Mouse (Mus musculus): ENCODE measurements around the gene Pla2g15. TPM values are rescaled to one million over a fixed set of nuclear protein-coding genes. Genes with fewer than 3 reads are reported as not detected.
A peak's percentile ranks its signal among the peaks of the same experiment; 100 is the strongest.

Gene Pla2g15
- polyA plus RNA-seq, 1 experiment from 2014 or later: 5.7 TPM

DNA sequence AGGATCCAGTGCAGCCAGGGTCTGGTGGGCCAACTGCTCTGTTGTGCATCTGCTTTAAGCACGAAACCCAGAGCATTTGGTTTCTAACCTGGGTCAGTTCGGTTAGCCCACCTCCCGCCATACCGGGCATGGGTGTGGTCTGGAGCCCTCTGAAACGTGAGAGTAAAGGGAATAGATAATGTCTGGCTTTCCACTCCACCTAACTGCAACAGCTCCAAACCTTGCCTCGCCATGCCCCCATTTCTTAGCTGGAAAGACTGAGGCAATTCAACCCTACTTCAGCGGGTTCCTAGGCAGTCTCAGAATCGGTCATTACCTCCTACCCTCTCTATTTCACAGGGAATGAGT lies 428 bp downstream of the Pla2g15 start:
- TF ChIP-seq EP300 (optimal IDR thresholded peaks at IDR 0.05): no peak
- no peak for TF ChIP-seq CTCF (IDR thresholded peaks at IDR 0.05; ENCODE audit: low read depth)
- H3K4me1 ChIP-seq (replicated peaks; ENCODE audit: control insufficient read depth, insufficient read depth): no peaks in the 10 kb centered on the region
- no peak for ATAC-seq (ENCODE audit: low FRiP score, low TSS enrichment)
- H3K4me2 ChIP-seq (replicated peaks; ENCODE audit: low read depth): peak overlapping the region; percentile 78
- H3K27me3 ChIP-seq (ENCODE audit: control insufficient read depth, insufficient read depth, low read length): no peaks in the 10 kb centered on the region
- peak overlapping the region; percentile 72 for H3K9ac ChIP-seq (ENCODE audit: low read length)
- H3K36me3 ChIP-seq (ENCODE audit: control insufficient read depth, insufficient read depth, low read length): no peaks in the 10 kb centered on the region
- H3K9me3 ChIP-seq (ENCODE audit: control insufficient read depth, low read length): no peaks in the 10 kb centered on the region
- H3K27ac ChIP-seq (replicated peaks): peak overlapping the region; percentile 53
- H3K4me3 ChIP-seq (ENCODE audit: low read depth, low read length): peak overlapping the region; percentile 69
- WGBS: 16% methylated on average over 8 of the region's 8 CpGs
- DNase-seq (ENCODE audit: low spot score): no peak

GRCm38 (mm10) chr8:106151041-106151440 lies 842 bp downstream of the Pla2g15 start:
- ATAC-seq (ENCODE audit: low FRiP score, low TSS enrichment) (no peak), DNase-seq (ENCODE audit: low spot score) (no peak)
- Histone ChIP-seq H3K36me3 (ENCODE audit: control insufficient read depth, insufficient read depth, low read length) (no peaks in the 10 kb centered on the region), H3K4me2 (replicated peaks; ENCODE audit: low read depth) (peak overlapping the region; percentile 78), H3K4me3 (ENCODE audit: low read depth, low read length) (peak overlapping the region; percentile 69), H3K9me3 (ENCODE audit: control insufficient read depth, low read length) (no peaks in the 10 kb centered on the region), H3K4me1 (replicated peaks; ENCODE audit: control insufficient read depth, insufficient read depth) (no peaks in the 10 kb centered on the region), H3K9ac (ENCODE audit: low read length) (no peak overlapping the region), H3K27me3 (ENCODE audit: control insufficient read depth, insufficient read depth, low read length) (no peaks in the 10 kb centered on the region), H3K27ac (replicated peaks) (no peak overlapping the region)
- WGBS: 60% methylated on average over 9 of the region's 9 CpGs
- TF ChIP-seq EP300 (optimal IDR thresholded peaks at IDR 0.05) (no peak), CTCF (IDR thresholded peaks at IDR 0.05; ENCODE audit: low read depth) (no peak)

DNA sequence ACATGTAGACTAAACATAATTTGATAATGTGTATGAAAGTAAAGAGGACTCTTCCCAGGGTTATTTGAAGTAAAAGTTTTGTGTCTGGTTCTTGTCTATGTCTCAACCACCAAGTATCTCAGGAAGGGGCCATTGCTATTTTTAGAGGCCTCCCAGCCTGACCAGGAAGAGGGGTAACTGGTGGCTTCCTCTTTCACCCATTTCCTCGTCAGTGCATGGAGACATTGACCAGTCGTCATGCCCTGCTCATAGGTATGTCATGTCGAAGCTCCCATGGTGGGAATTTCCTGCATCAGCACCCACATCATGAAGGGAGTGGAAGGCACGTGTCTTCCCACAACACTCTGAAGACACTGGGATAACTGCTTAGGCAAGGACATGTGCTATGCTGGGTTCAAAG lies 2.7 kb downstream of the Pla2g15 start:
- Histone ChIP-seq H3K4me1 (replicated peaks; ENCODE audit: control insufficient read depth, insufficient read depth) (no peaks in the 10 kb centered on the region), H3K9ac (ENCODE audit: low read length) (no peak overlapping the region), H3K4me2 (replicated peaks; ENCODE audit: low read depth) (no peak overlapping the region), H3K9me3 (ENCODE audit: control insufficient read depth, low read length) (no peaks in the 10 kb centered on the region), H3K36me3 (ENCODE audit: control insufficient read depth, insufficient read depth, low read length) (no peaks in the 10 kb centered on the region), H3K27me3 (ENCODE audit: control insufficient read depth, insufficient read depth, low read length) (no peaks in the 10 kb centered on the region), H3K4me3 (ENCODE audit: low read depth, low read length) (no peak overlapping the region), H3K27ac (replicated peaks) (no peak overlapping the region)
- WGBS: 73% methylated on average over 4 of the region's 4 CpGs
- ATAC-seq (ENCODE audit: low FRiP score, low TSS enrichment) (no peak), DNase-seq (ENCODE audit: low spot score) (no peak)
- TF ChIP-seq CTCF (IDR thresholded peaks at IDR 0.05; ENCODE audit: low read depth) (no peak), EP300 (optimal IDR thresholded peaks at IDR 0.05) (no peak)

DNA sequence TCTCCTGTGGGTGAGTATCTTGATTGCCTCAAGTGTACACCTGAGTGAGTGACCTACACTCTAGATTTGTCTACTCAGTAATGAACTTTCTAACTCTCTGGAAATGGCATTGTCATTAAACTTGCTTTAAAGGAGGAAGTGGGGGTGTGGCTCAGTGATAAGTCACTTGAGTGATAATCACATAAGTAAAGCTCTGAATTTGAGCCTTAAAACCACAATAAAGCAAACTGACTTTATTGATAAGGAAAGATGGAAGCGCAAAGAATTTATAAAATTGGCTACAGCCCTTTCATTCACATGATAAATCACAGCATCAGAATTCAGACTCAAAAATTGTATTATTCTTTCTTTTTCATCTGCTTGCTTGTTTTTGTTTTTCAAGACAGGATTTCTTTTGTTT lies 7.2 kb downstream of the Pla2g15 start:
- 79% methylated on average over 1 of the region's 1 CpGs for WGBS
- no peaks in the 10 kb centered on the region for H3K27me3 ChIP-seq (ENCODE audit: control insufficient read depth, insufficient read depth, low read length)
- peak; percentile 51; the same call in 1 of the 2 replicates for ATAC-seq (ENCODE audit: low FRiP score, low TSS enrichment)
- TF ChIP-seq CTCF (IDR thresholded peaks at IDR 0.05; ENCODE audit: low read depth) (no peak), EP300 (optimal IDR thresholded peaks at IDR 0.05) (no peak)
- no peaks in the 10 kb centered on the region for H3K9me3 ChIP-seq (ENCODE audit: control insufficient read depth, low read length)
- no peak overlapping the region for H3K27ac ChIP-seq (replicated peaks)
- peaks cover 8% of the 10 kb centered on the region; the same call in 1 of the 2 replicates for H3K36me3 ChIP-seq (ENCODE audit: control insufficient read depth, insufficient read depth, low read length)
- H3K4me1 ChIP-seq (replicated peaks; ENCODE audit: control insufficient read depth, insufficient read depth): no peaks in the 10 kb centered on the region
- H3K9ac ChIP-seq (ENCODE audit: low read length): no peak overlapping the region
- DNase-seq (ENCODE audit: low spot score): no peak
- H3K4me3 ChIP-seq (ENCODE audit: low read depth, low read length): no peak overlapping the region
- no peak overlapping the region for H3K4me2 ChIP-seq (replicated peaks; ENCODE audit: low read depth)

DNA sequence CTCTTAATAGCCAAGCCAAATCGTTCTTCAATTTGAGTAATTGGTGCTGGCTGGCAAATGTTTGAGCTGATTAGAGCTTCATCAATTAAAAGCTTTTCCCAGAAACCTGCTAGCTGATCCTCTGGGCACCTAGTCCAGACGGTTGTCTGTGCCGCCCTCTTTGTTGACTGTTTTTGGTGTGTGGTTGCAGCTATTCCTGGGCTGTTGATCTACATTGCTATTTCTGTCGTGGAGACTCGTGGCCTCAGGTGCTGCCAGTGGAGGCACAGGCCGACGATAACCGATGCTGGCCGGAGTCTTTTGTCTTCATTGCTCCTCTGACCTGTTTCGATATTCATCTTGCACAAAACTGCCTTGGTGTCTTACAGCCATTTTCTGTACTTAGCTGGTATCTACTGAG lies 8.2 kb downstream of the Pla2g15 start:
- no peak for ATAC-seq (ENCODE audit: low FRiP score, low TSS enrichment)
- TF ChIP-seq EP300 (optimal IDR thresholded peaks at IDR 0.05): no peak
- TF ChIP-seq CTCF (IDR thresholded peaks at IDR 0.05; ENCODE audit: low read depth): no peak
- H3K4me3 ChIP-seq (ENCODE audit: low read depth, low read length): no peak overlapping the region
- no peak overlapping the region for H3K9ac ChIP-seq (ENCODE audit: low read length)
- H3K36me3 ChIP-seq (ENCODE audit: control insufficient read depth, insufficient read depth, low read length): peaks cover 9% of the 10 kb centered on the region; the same call in 1 of the 2 replicates
- H3K27me3 ChIP-seq (ENCODE audit: control insufficient read depth, insufficient read depth, low read length): no peaks in the 10 kb centered on the region
- no peaks in the 10 kb centered on the region for H3K9me3 ChIP-seq (ENCODE audit: control insufficient read depth, low read length)
- no peak overlapping the region for H3K4me2 ChIP-seq (replicated peaks; ENCODE audit: low read depth)
- DNase-seq (ENCODE audit: low spot score): no peak
- WGBS: 90% methylated on average over 10 of the region's 10 CpGs
- no peak overlapping the region for H3K27ac ChIP-seq (replicated peaks)
- no peaks in the 10 kb centered on the region for H3K4me1 ChIP-seq (replicated peaks; ENCODE audit: control insufficient read depth, insufficient read depth)

- no peak for ATAC-seq (ENCODE audit: low FRiP score, low TSS enrichment)
- peaks cover 13% of the 10 kb centered on the region; the same call in 1 of the 2 replicates for H3K36me3 ChIP-seq (ENCODE audit: control insufficient read depth, insufficient read depth, low read length)
- WGBS: 89% methylated on average over 6 of the region's 6 CpGs
These were observed 9.7 kb downstream of the Pla2g15 start for GRCm38 (mm10) chr8:106159876-106160275.

More at GRCm38 (mm10) chr8:106159876-106160275, 9.7 kb downstream of the Pla2g15 start:
- H3K9ac ChIP-seq (ENCODE audit: low read length): no peak overlapping the region
- no peaks in the 10 kb centered on the region for H3K9me3 ChIP-seq (ENCODE audit: control insufficient read depth, low read length)
- TF ChIP-seq EP300 (optimal IDR thresholded peaks at IDR 0.05): no peak
- no peak for TF ChIP-seq CTCF (IDR thresholded peaks at IDR 0.05; ENCODE audit: low read depth)
- no peak for DNase-seq (ENCODE audit: low spot score)
- no peak overlapping the region for H3K4me2 ChIP-seq (replicated peaks; ENCODE audit: low read depth)
- H3K27me3 ChIP-seq (ENCODE audit: control insufficient read depth, insufficient read depth, low read length): no peaks in the 10 kb centered on the region
- no peak overlapping the region for H3K4me3 ChIP-seq (ENCODE audit: low read depth, low read length)
- no peak overlapping the region for H3K27ac ChIP-seq (replicated peaks)
- no peaks in the 10 kb centered on the region for H3K4me1 ChIP-seq (replicated peaks; ENCODE audit: control insufficient read depth, insufficient read depth)

All from stomach, postnatal 0 days (tissue).